Mouse (Mus musculus) bone marrow macrophage, adult 2 months (primary cell): ENCODE measurements around the gene Ogfr. TPM values are rescaled to one million over a fixed set of nuclear protein-coding genes. Genes with fewer than 3 reads are reported as not detected.

ENCODE experiments used
- H3K27ac ChIP-seq: 2 replicates; pipeline ENCODE4 v1.5.1; 2012; ENCODE audit warnings: low read depth, low read length; ENCODE audit not compliant: insufficient read depth
- H3K4me1 ChIP-seq: 2 replicates; pipeline ENCODE4 v1.6.1; 2012; ENCODE audit warnings: low read length; ENCODE audit not compliant: control insufficient read depth, insufficient read depth
- H3K4me3 ChIP-seq: 2 replicates; pipeline ENCODE4 v1.5.1; 2012; ENCODE audit warnings: mild to moderate bottlenecking, low read length, moderate library complexity; ENCODE audit not compliant: insufficient read depth
- CTCF ChIP-seq: IDR thresholded peaks from 2 replicates; pipeline ENCODE4 v1.5.1; 2012; ENCODE audit warnings: low read depth, mild to moderate bottlenecking, low read length, moderate library complexity
- POLR2A ChIP-seq: IDR thresholded peaks from 2 replicates; pipeline ENCODE4 v1.6.1; 2012; ENCODE audit warnings: mild to moderate bottlenecking, low read depth, low read length, borderline replicate concordance
- polyA plus RNA-seq: library from polyadenylated mRNA; stranded (reverse); fragments of >200 nt; gene quantifications from 2 replicates; pipeline ENCODE4 v1.2.4, GENCODE M21; 2012; ENCODE audit not compliant: missing spikeins, insufficient read depth, insufficient read length

Ogfr gene
- polyA plus RNA-seq, 1 experiment = 76.8 TPM

DNA sequence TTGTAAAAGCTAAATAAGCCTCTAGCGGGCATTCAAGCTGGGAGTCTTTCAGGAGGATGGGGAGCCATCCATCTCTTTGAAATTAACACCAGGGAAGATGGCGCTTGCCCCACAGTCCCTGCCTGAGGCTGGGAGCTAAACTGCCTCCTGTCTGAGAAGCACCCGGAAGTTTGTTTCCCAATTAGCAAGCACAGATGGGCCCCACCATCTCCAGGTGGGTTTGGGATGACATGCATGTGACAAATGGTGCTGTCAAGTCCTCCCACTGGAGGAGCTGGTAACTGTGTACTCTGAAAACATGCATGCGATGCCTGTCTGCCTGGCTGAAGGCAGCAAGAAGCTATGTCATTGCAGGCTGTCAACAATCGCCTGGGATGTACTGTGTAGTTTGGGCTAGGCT lies 25.2 kb upstream of the Ogfr start:
- Histone ChIP-seq H3K4me3 (no peak overlapping the region), H3K27ac (no peak overlapping the region), H3K4me1 (peaks cover 2% of the 10 kb centered on the region; the same call in 1 of the 2 replicates)
- no peak for TF ChIP-seq CTCF

DNA sequence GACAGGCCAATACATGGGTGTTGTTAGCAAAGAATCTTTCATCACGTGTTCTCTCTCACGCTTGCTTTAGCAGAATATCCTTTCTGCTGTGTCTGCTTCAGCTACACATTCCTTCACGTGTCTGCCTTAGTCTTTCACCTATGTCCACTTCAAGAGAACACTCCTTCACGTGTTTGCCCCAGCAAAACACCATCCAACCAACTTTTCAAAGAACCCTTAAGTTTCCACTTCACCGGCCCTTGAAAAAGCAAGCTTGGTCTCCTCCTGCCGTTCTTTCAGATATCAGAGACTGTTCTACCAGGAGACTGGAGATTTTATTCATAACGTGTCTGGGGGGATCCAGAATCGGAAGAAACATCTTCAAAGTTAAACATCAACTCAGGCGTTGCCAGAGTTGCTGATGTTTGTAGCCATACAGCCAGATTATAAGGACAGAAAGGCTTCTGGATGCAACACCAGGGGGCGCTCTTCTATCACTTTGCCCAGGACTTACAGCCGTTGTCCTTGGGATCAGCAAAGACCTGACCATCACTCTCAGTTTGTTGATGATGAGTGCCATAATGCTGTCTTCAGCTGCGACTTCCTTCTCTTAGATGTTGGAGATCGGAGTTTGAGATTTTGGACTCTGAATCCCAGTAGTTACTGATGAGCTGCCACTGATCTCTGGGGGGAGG lies 22.7 kb upstream of the Ogfr start:
- no peak overlapping the region for H3K27ac ChIP-seq
- no peak overlapping the region for H3K4me3 ChIP-seq
- H3K4me1 ChIP-seq = peaks cover 12% of the 10 kb centered on the region; the same call in 1 of the 2 replicates
- TF ChIP-seq CTCF = peak; percentile 82
- TF ChIP-seq POLR2A = no peak

DNA sequence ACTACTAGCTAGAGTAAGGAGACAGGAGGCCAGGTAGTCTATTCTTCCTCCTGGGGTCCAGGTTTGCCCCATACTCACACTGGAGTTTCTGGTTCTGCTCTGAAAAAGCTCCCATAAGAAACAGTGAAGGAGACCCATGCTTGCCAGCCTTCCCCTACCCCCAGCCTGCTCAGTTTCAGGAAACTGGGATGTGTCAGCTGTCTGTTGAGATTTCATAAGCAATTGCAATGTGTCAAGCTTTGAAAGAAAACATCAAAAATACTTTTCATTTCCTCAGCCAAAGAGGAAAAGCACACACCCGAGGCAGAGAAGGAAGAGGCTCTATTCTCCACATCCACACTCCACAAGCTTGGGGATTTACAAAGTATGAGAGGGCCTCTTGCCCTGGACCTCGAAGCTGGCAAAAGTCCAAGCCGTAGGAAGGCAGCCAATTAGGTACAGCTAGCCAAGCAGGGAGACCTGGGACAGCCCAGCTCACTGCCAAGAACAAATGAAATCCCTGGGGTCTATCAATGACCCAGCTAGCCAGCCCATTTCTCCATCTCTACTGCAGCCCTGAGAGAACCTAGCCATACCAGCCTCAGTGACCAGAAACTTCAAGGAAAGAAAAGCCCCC lies 19.9 kb upstream of the Ogfr start:
- H3K4me3 ChIP-seq = no peak overlapping the region
- peaks cover 12% of the 10 kb centered on the region; the same call in 1 of the 2 replicates for H3K4me1 ChIP-seq
- no peak overlapping the region for H3K27ac ChIP-seq
- TF ChIP-seq POLR2A = no peak
- TF ChIP-seq CTCF = no peak

DNA sequence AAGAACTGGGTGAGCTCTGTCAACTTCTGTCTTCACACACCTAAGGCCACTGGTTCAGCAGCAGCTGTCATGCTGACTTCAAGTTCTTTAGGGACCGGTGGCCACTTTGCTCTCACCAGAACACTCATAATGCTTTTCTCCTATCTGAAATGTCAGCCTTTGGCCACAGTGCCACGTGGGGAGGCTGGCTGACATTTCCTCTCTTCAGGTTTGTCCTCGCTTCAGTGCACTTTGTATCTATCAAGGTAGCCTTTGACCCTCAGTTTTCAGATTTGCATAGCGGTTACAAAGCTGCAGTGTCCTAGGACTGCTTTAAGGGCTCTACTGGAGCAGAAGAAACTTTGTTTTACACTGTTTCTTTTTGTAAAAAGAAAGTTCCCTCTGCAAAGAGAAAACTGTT lies 12.6 kb upstream of the Ogfr start:
- TF ChIP-seq POLR2A (no peak), CTCF (no peak)
- Histone ChIP-seq H3K4me3 (no peak overlapping the region), H3K27ac (no peak overlapping the region), H3K4me1 (peaks cover 15% of the 10 kb centered on the region)

DNA sequence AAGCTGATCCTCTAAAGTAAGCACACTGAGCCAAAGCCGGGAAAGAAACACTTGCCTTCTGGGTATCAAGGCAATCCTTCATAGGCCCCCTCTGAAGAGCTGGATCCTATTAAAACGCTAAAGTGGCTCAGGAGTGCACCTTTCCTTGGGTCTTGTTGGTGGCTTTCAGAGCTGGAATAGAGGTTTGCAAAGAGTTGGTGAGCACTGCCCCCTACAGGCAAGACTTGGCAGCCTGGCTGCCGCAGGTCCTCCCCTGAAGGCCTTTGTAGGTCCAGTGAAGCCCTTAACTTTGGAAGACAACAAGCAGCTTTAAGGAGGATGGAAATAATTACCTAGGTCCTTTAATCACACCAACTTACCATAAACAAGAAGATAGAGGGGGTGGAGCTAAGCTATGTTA lies 10.4 kb upstream of the Ogfr start:
- Histone ChIP-seq H3K4me1 (peaks cover 25% of the 10 kb centered on the region), H3K27ac (no peak overlapping the region), H3K4me3 (no peak overlapping the region)
- TF ChIP-seq POLR2A (no peak), CTCF (peak; percentile 87)

DNA sequence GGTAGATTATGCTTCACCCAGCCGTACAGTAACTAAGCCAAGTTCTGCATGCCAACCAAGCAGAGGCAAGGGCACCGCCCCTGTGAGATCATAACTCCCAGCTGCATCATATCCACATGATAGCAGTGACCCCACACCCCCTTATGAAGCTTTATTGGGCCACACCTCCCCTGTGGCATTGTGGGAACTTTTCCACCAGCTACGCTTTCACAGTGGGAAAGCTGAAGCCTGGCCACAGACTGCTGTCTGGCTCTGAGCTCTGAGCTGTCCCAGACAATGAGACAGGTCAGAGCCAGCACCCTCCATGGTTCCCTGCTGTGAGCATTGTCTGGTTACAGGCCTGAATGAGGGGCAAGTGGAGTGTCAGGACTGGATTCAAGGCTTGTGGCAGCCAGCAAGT lies 8.0 kb upstream of the Ogfr start, which contains the start of gene Mrgbp:
Gene Mrgbp, plus strand, starts transcription at position 303 of the 400 bp plus-strand sequence.
- peak within 1 kb of the TSS; percentile 28; the same call in 1 of the 2 replicates for H3K27ac ChIP-seq
- peaks cover 25% of the 10 kb centered on the region for H3K4me1 ChIP-seq
- peak within 1 kb of the TSS; percentile 2; the same call in 1 of the 2 replicates for H3K4me3 ChIP-seq
- TF ChIP-seq POLR2A (no peak), CTCF (no peak)

DNA sequence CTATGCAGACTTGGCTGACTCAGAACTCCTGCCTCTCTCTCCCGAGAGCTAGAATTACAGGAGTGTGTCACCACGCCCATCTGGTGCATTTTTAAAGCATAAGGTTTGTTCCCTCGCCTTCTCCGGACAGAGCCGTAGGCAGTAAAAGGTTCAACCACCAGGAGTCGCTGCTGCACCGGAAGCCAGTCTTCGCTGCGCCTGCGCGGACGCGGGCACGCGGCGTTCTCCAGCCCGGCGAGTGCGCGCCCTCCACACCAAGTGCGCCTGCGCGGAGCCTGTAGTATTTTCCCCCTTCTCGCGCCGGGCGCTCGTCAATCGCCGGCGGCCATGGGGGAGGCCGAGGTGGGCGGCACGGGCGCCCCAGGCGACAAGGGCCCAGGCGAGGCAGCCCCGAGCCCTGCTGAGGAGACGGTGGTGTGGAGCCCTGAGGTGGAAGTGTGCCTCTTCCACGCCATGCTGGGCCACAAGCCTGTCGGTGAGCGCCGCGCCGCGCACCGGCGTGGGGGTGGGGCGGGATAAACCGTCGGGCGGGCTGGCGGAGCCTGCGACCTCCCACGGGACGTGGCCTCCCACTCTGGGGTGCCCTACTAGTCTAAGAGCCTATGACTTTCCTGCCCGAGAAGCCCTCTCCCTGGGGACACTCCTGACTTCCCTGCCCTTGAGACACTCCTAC lies 6.4 kb upstream of the Ogfr start:
- TF ChIP-seq POLR2A (no peak), CTCF (peak; percentile 53; the same call in 1 of the 2 replicates)
- H3K4me1 ChIP-seq = peaks cover 25% of the 10 kb centered on the region
- H3K4me3 ChIP-seq = peak overlapping the region; percentile 92
- H3K27ac ChIP-seq = no peak overlapping the region

DNA sequence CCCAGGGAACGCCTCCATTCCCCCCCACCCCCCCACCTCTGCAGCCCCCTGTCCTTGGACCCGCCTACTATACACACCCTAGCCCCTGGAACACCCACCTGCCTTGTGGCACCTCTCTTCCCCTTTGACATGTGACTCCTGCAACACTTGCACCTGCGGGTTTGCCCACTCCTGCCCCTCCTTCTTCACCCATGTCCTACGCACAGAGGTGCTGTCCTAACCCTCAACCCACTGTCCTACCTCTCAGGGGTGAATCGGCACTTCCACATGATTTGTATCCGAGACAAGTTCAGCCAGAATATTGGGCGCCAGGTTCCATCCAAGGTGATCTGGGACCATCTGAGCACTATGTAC lies 5.9 kb upstream of the Ogfr start:
- TF ChIP-seq POLR2A = no peak
- TF ChIP-seq CTCF = no peak
- peaks cover 25% of the 10 kb centered on the region for H3K4me1 ChIP-seq
- peak overlapping the region; percentile 92 for H3K4me3 ChIP-seq
- H3K27ac ChIP-seq = no peak overlapping the region

DNA sequence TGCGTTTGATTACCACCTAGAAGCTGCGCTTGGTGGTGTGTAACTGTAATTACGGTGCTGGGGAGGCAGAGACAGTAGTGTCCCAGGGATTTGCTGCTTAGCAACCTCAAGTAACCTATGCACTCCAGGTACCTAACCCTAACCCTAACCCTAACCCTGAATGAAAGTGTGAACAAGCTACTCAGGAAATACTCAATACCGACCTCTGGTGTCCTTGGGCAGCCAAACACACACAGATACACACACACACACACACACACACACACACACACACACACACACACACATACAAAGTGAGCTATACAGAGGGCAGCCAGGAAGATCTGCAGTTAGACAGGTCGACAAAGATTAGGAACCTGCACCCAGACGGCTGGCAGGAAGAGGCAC lies 316 bp upstream of the Ogfr start:
- peak overlapping the region; percentile 51; the same call in 1 of the 2 replicates for H3K27ac ChIP-seq
- peaks cover 6% of the 10 kb centered on the region for H3K4me1 ChIP-seq
- no peak for TF ChIP-seq CTCF
- no peak for TF ChIP-seq POLR2A
- H3K4me3 ChIP-seq = peak overlapping the region; percentile 98

DNA sequence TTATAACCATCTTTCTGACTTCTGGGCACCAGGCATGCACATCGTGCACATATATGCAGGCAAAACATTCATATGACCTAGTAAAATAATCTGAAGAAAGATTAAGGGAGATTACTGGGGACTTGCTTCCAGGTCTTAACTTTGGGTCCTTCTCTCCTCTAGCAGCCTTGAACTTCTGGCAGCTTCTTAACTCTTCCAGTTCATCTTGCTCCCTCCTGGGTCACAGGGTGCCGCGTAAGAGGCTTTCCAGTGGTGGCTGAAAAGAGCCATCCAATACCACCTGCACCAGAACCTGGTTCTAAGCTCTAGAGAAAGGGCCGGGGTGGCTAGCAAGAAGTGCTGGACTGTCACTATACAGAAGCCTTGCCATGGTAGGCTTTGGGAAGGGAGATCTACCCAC lies 8.4 kb downstream of the Ogfr start, which contains the start of gene Col9a3:
Gene Col9a3, plus strand, starts transcription at position 301 of the 400 bp plus-strand sequence.
- H3K27ac ChIP-seq = no peak within 1 kb of the TSS
- H3K4me1 ChIP-seq = no peaks in the 10 kb centered on the region
- TF ChIP-seq POLR2A (no peak), CTCF (no peak)
- no peak within 1 kb of the TSS for H3K4me3 ChIP-seq
